Mouse (Mus musculus): ENCODE results near the gene Tm9sf2.

- peak; percentile 73; the same call in 1 of the 2 replicates for TF ChIP-seq CTCF (IDR thresholded peaks at IDR 0.05; ENCODE audit: control insufficient read depth, insufficient read depth, insufficient replicate concordance, low read depth, low read length)
- no peak for TF ChIP-seq POLR2A (IDR thresholded peaks at IDR 0.05; ENCODE audit: control insufficient read depth, low read depth, low read length)
Observed at GRCm38 (mm10) chr14:122060642-122061041, 46.2 kb upstream of the Tm9sf2 start.

All from testis, adult 2 months (tissue).